Mouse (Mus musculus): Measurements from ENCODE around the gene Slc38a6.

Gene Slc38a6

DNA sequence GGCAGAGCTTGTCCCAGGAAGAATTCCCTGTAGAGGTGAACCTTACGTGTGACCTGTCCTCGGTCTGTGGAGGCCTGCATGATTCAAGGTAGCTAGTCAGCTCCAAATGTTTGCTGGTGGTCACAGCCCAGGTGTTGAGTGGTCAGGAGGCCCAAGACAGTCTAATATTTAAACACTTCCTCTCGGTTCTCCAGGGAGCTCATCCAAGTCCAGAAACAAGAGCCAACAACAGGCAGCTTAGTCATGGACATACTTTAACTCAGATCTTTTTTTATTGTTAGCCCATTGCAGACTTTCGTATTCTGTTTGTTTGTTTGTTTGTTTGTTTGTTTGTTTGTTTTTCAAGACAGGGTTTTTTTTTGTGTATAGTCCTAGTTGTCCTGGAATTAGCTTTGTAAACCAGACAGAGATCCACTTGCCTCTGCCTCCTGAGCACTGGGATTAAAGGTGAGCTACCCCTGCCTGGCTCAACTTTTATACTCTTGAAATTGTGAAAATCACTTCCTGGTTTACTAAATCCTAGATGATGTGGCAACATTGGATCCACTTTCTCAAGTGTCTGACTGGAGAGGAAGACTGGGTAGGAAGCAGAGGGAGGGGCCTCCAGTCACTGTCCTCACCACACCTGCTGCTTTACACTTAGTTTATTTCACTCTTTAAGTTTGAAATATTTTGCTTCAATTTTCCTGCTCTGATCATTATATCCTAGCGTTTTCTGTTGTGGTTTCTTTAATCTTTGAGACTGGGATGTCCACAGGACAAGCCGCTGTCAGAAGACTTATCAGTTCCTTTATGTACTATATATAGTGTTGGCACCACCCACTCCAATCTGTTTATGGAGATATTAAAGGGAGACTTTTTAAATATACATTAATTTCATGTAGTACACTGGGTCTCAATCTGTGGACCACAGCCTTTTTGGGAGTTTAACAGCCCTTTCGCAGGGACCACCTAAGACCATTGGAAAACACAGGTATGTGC, 31.4 kb downstream of the Slc38a6 start:
- no peak for DNase-seq (ENCODE audit: low read depth, low spot score)

DNA sequence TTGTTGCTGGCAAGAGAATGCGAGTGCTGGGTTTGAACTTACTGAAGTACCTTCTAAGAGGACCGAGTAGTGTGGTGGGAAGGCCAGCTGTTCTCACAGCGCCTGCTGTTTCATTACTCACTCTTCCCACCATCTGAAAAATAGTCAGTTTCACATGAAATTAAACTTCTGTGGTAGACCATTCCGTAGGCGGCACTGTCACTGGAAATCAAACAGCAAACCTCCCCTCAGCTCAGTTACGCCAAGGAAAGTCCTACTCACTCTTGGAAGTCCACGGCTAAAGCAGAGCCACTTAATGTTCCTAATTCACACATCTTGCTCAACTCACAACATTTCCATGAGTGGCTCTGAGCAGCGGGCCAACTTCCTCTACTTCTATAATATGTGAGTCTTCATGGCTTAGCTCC, 37.6 kb downstream of the Slc38a6 start:
- peak; percentile 20 for DNase-seq (ENCODE audit: low read depth, low spot score)

DNA sequence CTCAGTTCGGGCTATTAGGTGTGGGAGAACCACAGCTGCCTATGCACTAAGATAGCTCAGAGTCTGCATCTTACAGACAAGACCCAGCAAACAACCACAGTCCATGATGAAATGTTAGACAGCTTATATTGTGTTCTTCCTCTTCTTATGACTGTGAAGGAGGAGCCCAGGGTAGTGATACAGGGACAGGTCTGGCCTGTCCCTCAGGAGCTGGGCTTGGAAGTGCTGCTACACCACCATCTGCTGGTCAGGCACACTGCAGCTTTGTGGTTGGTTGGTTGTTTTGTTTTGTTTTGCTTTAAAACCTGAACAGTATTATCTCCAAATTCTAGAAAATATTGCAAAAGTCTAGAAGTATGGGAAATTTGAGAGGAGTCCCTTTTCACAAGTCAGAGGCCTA, 38.2 kb downstream of the Slc38a6 start:
- DNase-seq (ENCODE audit: low read depth, low spot score) = peak; percentile 70

DNA sequence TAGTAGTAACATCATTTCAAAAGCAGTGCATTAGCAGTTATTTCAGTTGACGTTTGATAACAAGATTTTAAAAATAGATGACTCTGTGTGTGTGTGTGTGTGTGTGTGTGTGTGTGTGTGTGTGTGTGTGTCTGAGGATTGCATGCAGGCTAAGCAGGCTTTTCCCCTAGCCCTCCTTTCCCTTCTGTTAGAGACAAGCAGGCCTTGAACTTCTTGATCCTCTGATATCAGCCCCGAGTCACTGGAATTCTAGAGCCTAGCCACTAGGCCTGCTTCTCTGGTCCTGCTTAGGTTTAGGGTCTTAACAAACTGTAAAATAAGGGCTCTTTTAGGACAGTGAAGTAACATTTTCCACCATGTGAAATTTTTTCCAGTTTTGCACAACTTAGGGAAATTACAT, 38.6 kb downstream of the Slc38a6 start:
- DNase-seq (ENCODE audit: low read depth, low spot score) = no peak

DNA sequence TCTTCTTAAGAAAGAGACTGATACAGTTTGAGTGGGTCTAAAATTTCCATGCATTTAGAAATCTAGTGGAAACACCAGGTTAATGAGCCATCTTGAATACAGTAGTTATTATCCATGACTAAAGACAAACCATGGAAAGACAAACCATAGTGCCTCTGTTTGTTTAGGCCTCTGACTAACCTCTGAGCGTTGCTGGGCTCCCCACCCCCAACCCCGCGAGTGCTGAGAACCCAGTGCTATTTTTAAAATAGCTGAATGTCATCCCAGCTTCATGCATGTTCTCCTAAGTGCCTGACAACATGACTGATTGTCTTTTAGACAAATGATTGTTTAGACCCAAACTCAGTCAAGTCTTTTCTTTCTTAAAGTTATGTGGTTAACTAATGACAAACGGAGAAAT, 39.0 kb downstream of the Slc38a6 start:
- DNase-seq (ENCODE audit: low read depth, low spot score) = peak; percentile 58

DNA sequence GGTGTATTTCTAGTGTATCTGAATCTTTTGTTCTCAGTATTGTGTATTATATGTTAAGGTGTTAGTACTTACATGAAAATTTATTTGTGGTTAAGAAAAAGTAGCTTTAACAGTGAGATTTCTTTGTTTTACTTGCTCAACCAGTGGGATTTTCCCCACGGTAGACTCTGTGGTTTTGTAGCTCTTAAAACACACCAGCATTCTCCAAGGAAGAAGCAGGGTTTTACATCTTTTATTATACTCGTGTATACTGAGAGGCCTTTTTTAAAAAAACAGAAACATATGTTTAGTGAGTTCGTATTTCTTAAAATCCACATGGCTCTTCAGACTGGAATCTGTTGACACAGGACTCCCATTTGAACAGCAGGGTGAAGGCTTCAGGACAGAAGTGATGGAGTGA, 40.8 kb downstream of the Slc38a6 start:
- no peak for DNase-seq (ENCODE audit: low read depth, low spot score)

DNA sequence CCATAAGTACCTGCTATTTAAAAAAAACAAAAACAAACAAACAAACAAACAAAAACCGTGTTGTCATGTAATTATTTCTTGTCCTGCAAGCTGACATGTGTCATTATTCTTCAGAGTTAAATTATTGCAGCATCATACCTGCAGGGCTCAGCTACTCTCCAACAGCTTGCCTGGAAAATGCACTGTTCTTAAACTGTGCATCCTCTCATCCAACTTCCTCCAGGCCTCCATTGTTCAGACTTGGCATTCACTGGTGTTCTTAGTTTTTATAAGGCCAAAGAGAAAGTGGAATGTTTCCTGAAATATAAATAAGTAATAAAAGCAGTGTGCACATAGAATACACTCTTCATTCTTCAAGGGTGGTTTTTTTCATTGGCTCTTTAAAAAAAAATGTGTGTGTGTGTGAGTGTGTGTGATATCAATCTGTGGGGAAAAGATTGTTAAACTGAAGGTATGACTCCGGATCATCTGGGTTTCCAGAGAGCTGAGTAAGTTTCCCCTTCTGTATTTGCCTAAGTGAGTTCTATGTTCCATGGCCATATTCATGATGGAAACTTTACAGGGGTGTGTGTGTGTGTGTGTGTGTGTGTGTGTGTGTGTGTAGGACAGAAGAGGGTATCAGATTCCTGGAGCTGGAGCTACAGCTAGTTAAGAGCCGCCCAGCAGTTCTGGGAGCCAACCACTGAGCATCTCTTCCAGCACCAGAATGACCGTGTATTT, 42.0 kb downstream of the Slc38a6 start:
- no peak for DNase-seq (ENCODE audit: low read depth, low spot score)

DNA sequence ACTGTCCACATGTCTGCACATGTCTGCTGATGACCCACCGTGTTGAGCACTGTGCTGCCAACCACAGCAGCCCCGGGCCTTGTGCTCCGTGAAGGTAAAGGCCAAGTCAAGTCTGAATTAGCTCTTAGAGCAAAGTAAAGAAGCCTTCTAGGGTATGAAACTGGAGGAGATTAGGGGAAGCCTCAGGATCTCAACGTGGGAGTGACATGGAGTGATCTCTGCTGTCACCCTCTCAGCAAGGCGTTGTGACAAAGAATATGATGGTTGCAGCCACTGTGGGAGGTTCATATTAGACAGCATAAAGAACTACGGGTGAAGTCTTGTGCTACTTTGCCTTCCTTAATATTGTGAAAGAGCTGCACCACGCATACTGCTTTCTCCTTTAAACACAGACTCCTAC, 43.7 kb downstream of the Slc38a6 start:
- no peak for DNase-seq (ENCODE audit: low read depth, low spot score)

DNA sequence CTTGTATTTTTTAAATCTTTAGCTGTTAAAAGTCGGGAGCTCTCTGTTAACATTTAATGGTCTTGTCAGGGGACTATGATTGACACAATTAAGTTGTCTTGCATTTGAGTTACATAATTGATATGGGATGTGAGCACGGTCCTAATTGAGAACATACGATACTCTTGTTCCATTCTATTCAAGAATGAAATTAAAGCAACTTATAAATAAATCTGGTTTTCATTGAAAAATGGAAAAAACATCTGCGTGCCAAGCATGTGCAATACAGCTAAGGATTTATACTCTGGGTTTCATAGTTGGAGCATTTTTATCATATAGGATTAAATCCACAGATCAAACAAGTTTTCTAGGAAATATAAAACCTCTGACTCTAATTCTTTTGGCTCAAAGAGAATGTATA, 46.1 kb downstream of the Slc38a6 start:
- no peak for DNase-seq (ENCODE audit: low read depth, low spot score)

DNA sequence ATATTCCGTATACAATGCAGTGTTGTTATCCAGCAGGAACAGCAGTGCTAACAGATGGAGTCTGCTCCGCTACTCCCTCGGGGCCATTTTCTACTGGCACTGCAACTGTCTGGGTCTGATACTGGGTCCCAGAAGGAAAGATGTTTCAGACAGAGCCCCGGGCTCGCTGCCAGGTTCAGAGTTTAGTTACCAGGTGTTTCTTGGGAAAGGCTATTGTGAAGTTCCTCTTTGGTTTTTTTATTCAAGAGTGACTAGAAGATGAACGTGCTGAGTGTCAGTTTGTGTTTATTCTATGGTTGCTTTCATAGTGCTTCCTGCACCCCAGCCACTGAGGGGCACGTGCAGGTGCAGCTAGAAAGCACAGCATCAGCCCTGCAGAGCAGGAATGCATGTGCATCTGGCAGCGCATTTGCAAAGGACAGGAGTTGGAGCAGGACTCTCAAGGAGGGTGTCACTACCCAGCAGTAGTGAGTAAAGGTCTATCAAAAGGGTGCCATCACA, 47.5 kb downstream of the Slc38a6 start:
- DNase-seq (ENCODE audit: low read depth, low spot score) = no peak

DNA sequence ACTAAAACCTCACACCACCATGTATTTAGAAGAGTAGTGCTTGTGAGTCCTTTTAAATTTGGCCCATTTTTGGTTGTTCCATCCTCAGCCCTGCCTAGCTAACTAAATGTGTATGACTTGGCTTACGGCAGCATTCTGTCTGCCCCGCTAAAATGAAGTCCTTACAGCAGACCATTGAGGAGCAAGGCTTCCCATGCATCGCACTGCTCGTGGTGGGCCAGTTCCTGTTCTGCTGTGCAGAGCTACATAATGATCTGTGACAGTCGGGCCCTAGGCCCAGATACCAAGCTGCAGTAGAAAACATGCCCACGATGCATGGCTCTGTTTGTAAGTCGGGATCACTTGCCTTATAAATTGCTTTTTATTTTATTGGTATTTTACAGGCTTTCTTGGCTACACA, 50.5 kb downstream of the Slc38a6 start:
- no peak for DNase-seq (ENCODE audit: low read depth, low spot score)

DNA sequence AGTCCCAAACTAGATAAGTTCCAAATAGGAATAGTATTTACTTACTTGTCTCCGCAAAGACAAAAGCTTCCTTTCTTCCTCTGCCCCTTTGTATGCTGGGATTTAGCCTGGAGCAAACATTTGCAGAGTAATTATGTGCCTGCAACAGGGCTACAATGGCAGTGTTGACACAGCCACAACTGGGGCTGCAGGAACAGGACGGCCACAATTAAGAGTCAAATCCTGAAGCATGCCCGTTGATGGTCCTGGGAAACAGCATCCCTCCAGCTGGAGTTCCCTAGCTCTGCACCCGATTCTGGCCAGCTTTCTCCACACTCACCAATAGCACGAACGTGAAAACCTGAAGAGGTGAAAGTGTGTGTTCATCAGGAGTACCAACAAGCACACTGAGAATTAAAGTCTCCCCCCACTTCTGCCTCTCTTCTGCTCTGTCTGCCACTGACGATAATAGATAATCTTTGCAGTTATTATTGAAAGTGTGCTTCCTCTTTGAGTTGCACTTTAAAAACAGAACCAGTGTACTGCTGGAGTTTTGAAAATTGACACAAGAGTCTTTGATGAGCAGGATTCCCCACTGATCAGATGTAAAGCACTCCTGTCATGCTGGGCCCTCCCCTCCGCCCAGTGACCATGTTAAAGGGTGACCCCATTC, 54.2 kb downstream of the Slc38a6 start:
- DNase-seq (ENCODE audit: low read depth, low spot score) = no peak

DNA sequence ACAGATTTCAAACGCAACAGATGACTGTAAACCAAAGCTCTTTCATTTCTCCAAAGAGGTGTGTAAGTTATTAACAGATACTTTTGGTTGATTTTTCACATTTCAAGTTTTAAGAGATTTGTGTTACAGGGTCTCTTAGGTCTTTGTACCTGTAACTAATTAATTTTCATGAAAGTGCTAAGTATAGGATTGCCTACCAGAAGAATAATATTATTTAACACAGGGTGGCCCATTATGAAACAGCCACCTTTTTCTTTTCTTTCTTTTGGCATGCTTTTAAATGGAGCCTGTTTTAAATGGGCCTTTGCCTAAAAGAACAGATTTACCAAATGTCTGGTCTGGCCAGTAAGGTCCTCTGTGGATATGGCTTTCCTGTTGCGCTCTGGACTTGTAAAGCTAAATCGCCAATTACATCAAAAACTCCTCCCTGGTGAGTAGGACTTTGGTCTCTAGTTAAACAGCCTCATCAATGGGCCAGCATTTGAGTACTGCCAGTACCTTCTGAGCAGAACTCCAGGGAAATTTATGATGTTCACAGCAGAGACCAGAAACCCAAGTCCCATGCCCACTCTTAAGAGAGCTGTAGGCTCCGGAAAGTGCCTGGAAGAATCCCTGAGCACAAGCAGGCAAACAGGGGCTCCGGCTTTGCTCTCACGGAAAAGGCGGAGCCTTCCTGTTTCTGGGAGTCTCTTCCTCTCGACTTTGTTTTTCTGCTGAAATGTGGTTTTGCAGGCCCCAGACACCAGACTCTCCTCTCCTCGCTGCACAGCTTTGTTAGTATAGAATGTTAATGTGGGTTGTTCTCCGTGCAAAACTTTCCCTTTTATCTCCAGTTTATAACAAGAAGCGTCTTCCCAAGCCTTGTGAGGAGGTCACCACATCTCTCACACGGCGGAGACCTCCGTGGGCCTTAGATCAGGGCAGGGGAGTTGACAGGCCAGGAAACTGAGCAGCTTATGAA, 55.4 kb downstream of the Slc38a6 start:
- peak; percentile 56 for DNase-seq (ENCODE audit: low read depth, low spot score)

DNA sequence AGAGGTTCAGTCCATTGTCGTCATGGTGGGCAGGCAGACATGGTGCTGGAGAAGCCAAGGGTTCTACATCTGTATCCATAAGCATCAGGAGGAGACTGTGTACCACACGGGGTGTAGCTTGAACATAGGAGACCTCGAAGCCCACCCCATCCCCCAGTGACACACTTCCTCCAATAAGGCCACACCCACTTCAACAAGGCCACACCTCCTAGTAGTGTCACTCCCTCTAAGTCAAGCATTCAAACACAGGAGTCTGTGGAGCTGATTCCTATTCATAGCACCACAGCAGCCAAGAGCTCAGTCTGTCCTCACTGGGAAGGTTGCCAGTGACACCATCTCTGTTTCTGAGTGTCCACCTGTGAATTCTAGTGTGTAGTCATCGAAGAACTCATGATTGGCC, 57.7 kb downstream of the Slc38a6 start:
- no peak for DNase-seq (ENCODE audit: low read depth, low spot score)

DNA sequence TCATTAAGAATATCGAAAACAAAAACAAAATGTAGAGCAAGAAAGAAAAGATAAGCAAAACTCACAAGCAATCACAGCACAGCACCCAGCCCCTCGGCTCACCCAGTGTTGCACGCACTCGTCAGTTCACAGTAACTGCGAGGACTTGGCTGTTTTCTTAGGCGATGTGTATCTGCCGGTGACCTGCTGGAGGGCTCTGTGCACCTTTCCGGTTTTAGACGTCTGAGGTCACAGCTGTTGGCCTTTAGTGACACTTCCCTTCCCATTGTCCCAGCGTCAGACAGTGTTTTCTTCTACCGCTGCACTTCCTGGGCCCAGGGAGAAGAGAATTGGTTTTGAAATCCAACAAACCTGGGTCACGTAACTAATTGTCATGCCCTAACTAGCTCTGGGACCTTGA, 58.6 kb downstream of the Slc38a6 start:
- no peak for DNase-seq (ENCODE audit: low read depth, low spot score)

DNA sequence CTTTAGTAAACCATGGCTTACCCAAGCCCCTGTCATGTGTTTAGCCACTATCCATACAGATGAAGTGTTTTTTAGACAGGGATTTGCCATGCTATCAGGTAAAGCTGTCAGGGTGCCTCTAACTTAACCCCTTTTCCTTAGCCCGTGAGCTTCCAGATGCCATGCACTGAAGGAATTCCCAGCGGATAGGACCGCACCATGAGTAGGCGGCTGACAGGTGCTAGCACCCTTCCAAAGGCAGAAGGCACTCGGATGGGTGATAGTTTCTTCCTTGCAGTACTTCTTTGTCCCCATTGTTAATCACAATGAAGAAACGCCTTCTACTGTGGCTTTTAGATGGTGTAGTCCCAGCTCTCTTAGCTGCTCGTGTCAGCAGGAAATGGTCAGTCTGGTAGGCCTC, 60.6 kb downstream of the Slc38a6 start:
- no peak for DNase-seq (ENCODE audit: low read depth, low spot score)

DNA sequence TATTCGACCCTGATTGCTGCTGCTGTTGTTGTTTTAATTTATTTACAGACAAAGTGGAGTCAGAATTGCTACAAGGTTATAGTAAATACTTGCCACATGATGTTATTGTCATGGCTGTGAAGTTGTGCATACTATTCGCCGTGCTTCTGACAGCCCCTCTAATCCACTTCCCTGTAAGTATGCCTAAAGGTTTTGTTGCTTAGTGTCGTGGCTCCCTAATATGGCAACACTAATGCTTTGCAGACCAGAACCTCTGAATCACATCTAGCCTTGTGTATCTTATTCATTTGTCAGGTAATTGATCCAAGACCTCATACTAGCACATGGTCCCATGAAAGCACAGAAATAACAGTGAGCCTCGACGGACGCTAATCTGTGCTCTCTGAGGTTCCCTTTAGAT, 63.9 kb downstream of the Slc38a6 start:
- DNase-seq (ENCODE audit: low read depth, low spot score) = no peak

DNA sequence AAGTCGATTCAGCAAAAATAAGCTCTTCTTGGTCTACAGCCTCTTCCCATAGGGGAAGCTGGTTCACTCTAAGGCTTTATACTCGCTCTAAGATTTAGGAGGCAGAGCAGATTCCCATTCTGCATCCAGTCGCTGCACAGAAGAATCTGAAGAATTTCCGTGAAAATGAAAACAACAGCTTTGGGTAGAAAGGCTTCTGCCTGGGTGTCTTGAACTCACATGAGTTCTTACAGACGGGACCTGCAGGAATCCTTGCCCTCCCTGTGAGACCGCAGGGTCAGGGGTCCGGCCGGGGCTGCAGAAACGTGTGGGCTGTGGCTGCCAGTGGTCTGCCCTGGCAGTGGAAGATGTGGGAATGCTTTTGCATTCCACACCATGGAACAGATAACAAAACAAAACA, 64.4 kb downstream of the Slc38a6 start:
- no peak for DNase-seq (ENCODE audit: low read depth, low spot score)

DNA sequence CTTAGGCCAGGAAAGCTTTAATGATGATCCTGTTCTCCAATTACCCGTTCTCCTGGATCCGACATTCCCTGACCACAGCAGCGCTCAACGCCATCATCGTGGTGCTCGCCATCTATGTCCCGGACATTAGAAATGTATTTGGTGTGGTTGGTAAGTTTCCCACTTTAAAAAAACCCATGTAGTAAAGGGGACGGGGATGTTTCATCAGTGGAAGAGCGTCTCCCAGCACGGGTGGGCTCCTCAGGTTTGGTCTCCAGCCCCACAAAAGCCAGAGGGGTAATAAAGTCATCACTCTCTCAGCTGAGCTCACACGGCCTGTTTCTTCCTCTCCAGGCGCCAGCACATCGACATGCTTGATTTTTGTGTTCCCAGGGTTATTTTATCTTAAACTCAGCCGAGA, 65.2 kb downstream of the Slc38a6 start:
- DNase-seq (ENCODE audit: low read depth, low spot score) = no peak

DNA sequence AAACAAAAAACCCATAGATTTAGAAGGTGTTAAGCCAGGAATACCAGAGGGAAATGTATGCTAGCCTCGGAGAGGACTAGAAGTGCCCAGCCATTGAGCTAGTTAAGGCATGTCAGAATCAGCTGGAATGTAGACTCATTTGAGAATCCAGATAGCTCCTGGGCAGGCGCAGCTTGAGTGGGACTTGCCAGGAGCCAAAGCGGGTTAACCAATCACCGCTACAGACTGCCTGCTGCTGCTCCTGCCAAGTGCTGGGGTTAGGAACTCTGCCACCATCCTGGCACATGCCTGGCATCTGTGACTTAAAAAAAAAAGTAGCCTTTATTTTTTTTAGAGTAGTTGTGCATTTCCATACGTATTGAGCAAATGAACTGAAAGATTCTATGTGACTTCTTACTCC, 66.8 kb downstream of the Slc38a6 start:
- peak; percentile 40 for DNase-seq (ENCODE audit: low read depth, low spot score)

DNA sequence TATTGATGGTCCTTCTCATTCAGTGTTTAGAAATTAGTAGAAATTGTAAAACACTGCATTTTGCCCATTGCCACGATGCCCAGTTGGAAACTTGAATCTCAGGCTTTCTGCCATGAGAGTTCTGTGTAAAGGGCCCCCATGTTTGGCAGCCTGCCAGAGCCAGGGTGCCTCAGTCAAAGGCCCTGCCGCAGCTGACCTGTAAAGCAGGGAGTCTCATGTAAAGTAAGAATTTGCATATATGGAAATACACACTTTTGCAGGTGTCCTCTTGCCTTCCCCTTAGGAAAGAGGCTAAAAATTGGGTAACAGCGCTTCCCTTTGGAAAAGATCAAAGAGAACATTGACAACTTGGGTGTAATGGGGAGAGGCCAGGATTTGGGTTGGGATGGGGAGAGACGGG, 67.9 kb downstream of the Slc38a6 start:
- no peak for DNase-seq (ENCODE audit: low read depth, low spot score)
